Mouse (Mus musculus) lung, postnatal 10 days (tissue): ENCODE measurements around the gene Wdr34.

Experiments
- DNase-seq: peaks from one replicate; pipeline ENCODE4 v3.0.0; 2021

The Wdr34 gene

DNA sequence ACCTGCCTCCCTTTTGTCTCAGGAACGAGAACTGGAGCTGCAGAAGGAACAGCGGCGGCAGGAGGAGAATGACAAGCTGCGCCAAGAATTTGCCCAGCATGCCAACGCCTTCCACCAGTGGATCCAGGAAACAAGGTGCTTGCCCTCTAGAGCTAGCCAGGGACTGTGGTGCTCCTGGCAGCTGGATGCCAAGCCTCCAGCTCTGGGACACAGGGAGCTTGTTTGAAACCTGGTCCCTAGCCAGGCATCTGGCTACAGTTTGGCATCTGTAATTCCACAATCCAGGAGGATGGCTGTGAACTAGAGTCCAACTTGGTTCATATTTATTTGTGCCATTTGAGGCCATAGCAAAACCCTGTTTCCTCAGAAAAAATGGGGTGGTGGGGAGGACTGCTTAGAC, 21.7 kb downstream of the Wdr34 start:
- no peak for DNase-seq

DNA sequence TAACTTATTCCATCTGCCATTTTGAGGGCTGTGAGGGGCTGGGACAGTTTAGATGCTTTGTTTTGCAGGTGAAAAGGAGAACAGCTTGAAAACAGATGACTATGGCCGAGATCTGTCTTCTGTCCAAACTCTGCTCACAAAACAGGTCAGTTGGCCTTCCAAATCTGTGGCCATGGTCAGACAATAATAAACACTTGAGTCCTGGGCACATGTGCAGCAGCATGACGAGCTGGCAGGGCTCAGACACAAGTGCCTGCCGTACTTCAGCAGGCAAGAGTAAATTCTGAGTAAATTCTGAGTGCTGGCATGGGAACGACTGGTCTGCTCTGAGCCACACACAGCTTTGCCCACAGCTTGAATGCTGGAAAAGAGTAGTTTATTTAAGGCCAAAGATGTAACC, 23.2 kb downstream of the Wdr34 start:
- DNase-seq: no peak

DNA sequence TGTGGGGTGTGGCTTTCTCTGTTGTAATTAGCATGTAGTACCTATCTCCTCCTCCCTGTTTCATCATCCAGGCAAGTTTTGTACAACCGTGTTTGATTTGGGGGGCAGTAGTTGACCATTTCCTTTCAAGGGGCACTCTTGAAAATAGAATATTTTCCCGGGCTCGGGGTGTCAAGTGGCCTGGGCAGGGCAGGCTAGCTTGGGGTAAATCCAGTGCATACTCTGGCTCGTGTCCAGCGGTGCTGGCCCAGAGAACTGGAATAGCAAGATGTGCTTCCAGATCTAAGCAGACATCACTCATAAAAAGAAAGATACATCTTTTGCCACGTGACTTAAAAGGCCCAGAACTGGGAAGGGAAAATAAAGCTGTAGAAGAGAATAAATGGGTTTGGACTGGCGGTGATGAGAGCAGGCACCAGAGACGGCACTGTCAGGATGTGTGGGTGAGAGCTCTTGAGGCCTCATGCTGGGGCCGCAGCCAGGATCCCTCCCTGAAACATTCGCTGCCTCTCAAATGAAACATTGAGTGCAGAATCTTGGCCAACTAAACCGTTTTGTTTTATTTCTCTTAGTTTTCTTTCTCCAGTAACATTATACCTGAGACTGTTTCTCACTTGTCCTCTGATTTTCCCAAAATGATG, 34.2 kb downstream of the Wdr34 start:
- peak; percentile 71 for DNase-seq

DNA sequence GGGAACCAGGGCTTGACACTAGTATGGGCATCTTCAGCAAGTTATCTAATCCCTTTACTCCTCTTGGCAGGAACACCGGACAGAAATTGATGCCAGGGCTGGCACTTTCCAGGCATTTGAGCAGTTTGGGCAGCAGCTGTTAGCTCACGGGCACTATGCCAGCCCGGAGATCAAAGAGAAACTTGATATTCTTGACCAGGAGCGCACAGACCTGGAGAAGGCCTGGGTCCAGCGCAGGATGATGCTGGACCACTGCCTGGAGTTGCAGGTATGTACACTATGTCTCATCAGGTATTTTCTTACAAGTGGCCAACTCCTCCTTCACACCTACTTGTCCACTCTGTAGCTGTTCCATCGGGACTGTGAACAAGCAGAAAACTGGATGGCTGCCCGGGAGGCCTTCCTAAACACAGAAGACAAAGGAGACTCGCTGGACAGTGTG, 37.8 kb downstream of the Wdr34 start:
- peak; percentile 41 for DNase-seq

DNA sequence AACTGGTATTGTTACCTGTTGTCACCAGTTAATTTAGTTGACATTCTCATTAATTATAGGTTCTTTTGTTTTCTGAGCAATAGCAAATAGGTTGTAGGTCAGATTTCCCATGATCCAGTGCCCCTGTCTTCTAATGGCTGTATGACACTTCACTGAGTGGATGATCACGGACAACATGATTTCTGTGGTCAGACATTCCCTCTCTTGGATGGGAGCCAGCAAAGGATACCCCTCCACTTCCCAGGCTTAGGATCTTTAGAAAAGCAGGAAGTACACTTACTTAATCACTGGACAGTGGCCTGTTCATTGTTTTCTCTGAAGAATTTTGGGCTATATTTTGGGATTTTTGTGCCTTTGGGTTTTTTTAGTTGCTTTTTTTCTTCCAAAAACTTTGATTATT, 39.6 kb downstream of the Wdr34 start:
- DNase-seq: no peak

DNA sequence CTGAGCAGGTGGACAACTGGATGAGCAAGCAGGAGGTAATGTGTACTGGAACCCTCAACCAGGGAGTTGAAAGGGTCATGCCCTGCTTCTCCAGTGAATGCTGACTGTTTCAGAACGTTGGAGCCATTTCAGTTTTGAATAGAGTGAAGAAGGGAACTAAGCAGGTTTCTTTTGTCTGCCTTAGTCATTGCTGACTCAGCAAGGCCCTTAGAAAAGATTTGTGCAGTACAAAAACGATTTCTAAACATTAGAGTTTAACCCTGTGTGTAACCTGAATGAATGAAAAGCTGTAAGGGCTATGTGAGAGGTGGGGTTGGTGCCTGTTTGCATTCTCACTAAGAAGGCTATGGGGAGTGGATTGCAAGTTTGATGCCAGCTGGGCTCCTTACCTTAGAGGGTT, 56.7 kb downstream of the Wdr34 start:
- DNase-seq: no peak
